ENCODE assay signal across 14 mouse cellular contexts in genomic region chr17:64241544-64242292, GRCm38 (mm10).
A peak's percentile ranks its signal among the peaks of the same experiment; 100 is the strongest.
DNase-seq lines count a peak whose midpoint lies in the region; ATAC-seq and TF ChIP-seq lines count a peak whose summit lies in the region.
"Had no signal": no experiment of that assay in that cellular context is flagged by ENCODE, and none has a peak within 500 bp of the region (broad histone marks: within the 10 kb centered on the region; RNA-seq: fewer than 3 reads in every experiment).

No protein-coding gene starts in this region.

- peak; percentile 3 for DNase-seq in embryonic facial prominence, embryonic 11.5 days (ENCODE audit: low spot score)
- DNase-seq in embryonic facial prominence, embryonic 10.5 days (ENCODE audit: low spot score): no peak
- DNase-seq in lung, embryonic 14.5 days: peak; percentile 76
- no peak for DNase-seq in lung, adult 2 months
- peak; percentile 9 to 25 for DNase-seq in layer of hippocampus, postnatal 14 days (ENCODE audit: low spot score in 2 of 2)
- no peak for DNase-seq in liver, postnatal 0 days
- no peak for DNase-seq in liver, embryonic 11.5 days (ENCODE audit: low spot score)
- DNase-seq: adrenal gland, adult 2 months; cerebellum, adult 11 months; gastrocnemius, postnatal 14 days; right cerebral cortex, postnatal 4 days had no signal

- no peaks in the 10 kb centered on the region for H3K36me3 ChIP-seq in embryonic facial prominence, embryonic 11.5 days (replicated peaks; ENCODE audit: control insufficient read depth, insufficient read depth, low read depth, low read length)
- H3K36me3 ChIP-seq in embryonic facial prominence, embryonic 10.5 days (replicated peaks): no peaks in the 10 kb centered on the region
- no peaks in the 10 kb centered on the region for H3K36me3 ChIP-seq in lung, embryonic 14.5 days (ENCODE audit: insufficient read depth)
- no peaks in the 10 kb centered on the region for H3K36me3 ChIP-seq in stomach, embryonic 16.5 days (ENCODE audit: control insufficient read depth, insufficient read depth, low read length)
- H3K36me3 ChIP-seq in liver, postnatal 0 days (replicated peaks; ENCODE audit: insufficient read depth, low read length): no peaks in the 10 kb centered on the region
- H3K36me3 ChIP-seq in liver, embryonic 11.5 days (ENCODE audit: control insufficient read depth, insufficient read depth, low read length): no peaks in the 10 kb centered on the region
- H3K36me3 ChIP-seq: embryonic facial prominence, embryonic 13.5 days; midbrain, embryonic 10.5 days had no signal

- H3K4me3 ChIP-seq in embryonic facial prominence, embryonic 11.5 days (ENCODE audit: low read depth, low read length): no peak overlapping the region
- no peak overlapping the region for H3K4me3 ChIP-seq in embryonic facial prominence, embryonic 10.5 days
- H3K4me3 ChIP-seq in lung, embryonic 14.5 days (ENCODE audit: low read depth, low read length): no peak overlapping the region
- no peak overlapping the region for H3K4me3 ChIP-seq in lung, adult 2 months (replicated peaks; ENCODE audit: extremely low read depth, low read depth, low read length)
- no peak overlapping the region for H3K4me3 ChIP-seq in stomach, embryonic 16.5 days (replicated peaks; ENCODE audit: low read length)
- H3K4me3 ChIP-seq in liver, postnatal 0 days (ENCODE audit: low read depth, low read length): no peak overlapping the region
- no peak overlapping the region for H3K4me3 ChIP-seq in liver, embryonic 11.5 days (ENCODE audit: low read depth, low read length)
- H3K4me3 ChIP-seq: embryonic facial prominence, embryonic 13.5 days; midbrain, embryonic 10.5 days had no signal

- H3K27me3 ChIP-seq in embryonic facial prominence, embryonic 11.5 days (ENCODE audit: control insufficient read depth, insufficient read depth, low read length): no peaks in the 10 kb centered on the region
- no peaks in the 10 kb centered on the region for H3K27me3 ChIP-seq in embryonic facial prominence, embryonic 10.5 days (replicated peaks; ENCODE audit: low read depth, poor library complexity, severe bottlenecking)
- H3K27me3 ChIP-seq in lung, embryonic 14.5 days (ENCODE audit: insufficient read depth, low read length): no peaks in the 10 kb centered on the region
- H3K27me3 ChIP-seq in stomach, embryonic 16.5 days (ENCODE audit: control insufficient read depth, insufficient read depth, low read length): no peaks in the 10 kb centered on the region
- no peaks in the 10 kb centered on the region for H3K27me3 ChIP-seq in liver, postnatal 0 days (ENCODE audit: insufficient read depth, low read length)
- no peaks in the 10 kb centered on the region for H3K27me3 ChIP-seq in liver, embryonic 11.5 days (replicated peaks; ENCODE audit: control insufficient read depth, insufficient read depth, low read length)

- no peak for TF ChIP-seq CTCF in lung, embryonic 14.5 days (IDR thresholded peaks at IDR 0.05; ENCODE audit: low read depth)
- no peak for TF ChIP-seq CTCF in lung, adult 2 months (IDR thresholded peaks at IDR 0.05; ENCODE audit: insufficient read depth, low read length)
- TF ChIP-seq CTCF in liver, postnatal 0 days (IDR thresholded peaks at IDR 0.05; ENCODE audit: low read depth): no peak

- no peak for TF ChIP-seq POLR2A in lung, adult 2 months (IDR thresholded peaks at IDR 0.05; ENCODE audit: borderline replicate concordance, extremely low read depth, low read depth, low read length)

- 75% methylated on average over 11 of the region's 11 CpGs for WGBS in embryonic facial prominence, embryonic 11.5 days
- WGBS in embryonic facial prominence, embryonic 10.5 days: 83% methylated on average over 11 of the region's 11 CpGs
- 54% methylated on average over 11 of the region's 11 CpGs for WGBS in lung, embryonic 14.5 days
- 70% methylated on average over 11 of the region's 11 CpGs for WGBS in lung, adult 2 months
- WGBS in stomach, embryonic 16.5 days: 50% methylated on average over 11 of the region's 11 CpGs
- WGBS in liver, postnatal 0 days (ENCODE audit: insufficient replicate concordance): 80% methylated on average over 11 of the region's 11 CpGs
- WGBS in liver, embryonic 11.5 days: 80% methylated on average over 11 of the region's 11 CpGs

- H3K4me1 ChIP-seq in embryonic facial prominence, embryonic 11.5 days (ENCODE audit: control insufficient read depth, insufficient read depth, low read length): no peaks in the 10 kb centered on the region
- peaks cover 18% of the 10 kb centered on the region for H3K4me1 ChIP-seq in embryonic facial prominence, embryonic 10.5 days
- no peaks in the 10 kb centered on the region for H3K4me1 ChIP-seq in lung, embryonic 14.5 days (ENCODE audit: insufficient read depth)
- H3K4me1 ChIP-seq in lung, adult 2 months (ENCODE audit: control insufficient read depth, insufficient read depth, low read length): no peaks in the 10 kb centered on the region
- peaks cover 7% of the 10 kb centered on the region for H3K4me1 ChIP-seq in stomach, embryonic 16.5 days (ENCODE audit: control insufficient read depth, insufficient read depth, low read length)
- H3K4me1 ChIP-seq in liver, postnatal 0 days (ENCODE audit: insufficient read depth): no peaks in the 10 kb centered on the region
- H3K4me1 ChIP-seq in liver, embryonic 11.5 days (replicated peaks; ENCODE audit: control insufficient read depth, insufficient read depth, low read length): no peaks in the 10 kb centered on the region
- H3K4me1 ChIP-seq: midbrain, embryonic 10.5 days had no signal

- H3K9me3 ChIP-seq in embryonic facial prominence, embryonic 11.5 days (replicated peaks; ENCODE audit: control insufficient read depth, low read length): no peaks in the 10 kb centered on the region
- H3K9me3 ChIP-seq in embryonic facial prominence, embryonic 10.5 days: no peaks in the 10 kb centered on the region
- no peaks in the 10 kb centered on the region for H3K9me3 ChIP-seq in lung, embryonic 14.5 days (ENCODE audit: low read depth, low read length)
- no peaks in the 10 kb centered on the region for H3K9me3 ChIP-seq in stomach, embryonic 16.5 days (replicated peaks; ENCODE audit: control insufficient read depth, low read length)
- H3K9me3 ChIP-seq in liver, postnatal 0 days (ENCODE audit: low read length): no peaks in the 10 kb centered on the region
- no peaks in the 10 kb centered on the region for H3K9me3 ChIP-seq in liver, embryonic 11.5 days (ENCODE audit: control insufficient read depth, low read length)
- H3K9me3 ChIP-seq: embryonic facial prominence, embryonic 13.5 days; midbrain, embryonic 10.5 days had no signal

- no peak for ATAC-seq in embryonic facial prominence, embryonic 11.5 days (replicated peaks; ENCODE audit: insufficient number of reproducible peaks, low FRiP score, low TSS enrichment, low read depth)
- peak; percentile 83 for ATAC-seq in lung, embryonic 14.5 days (ENCODE audit: insufficient read depth)
- ATAC-seq in stomach, embryonic 16.5 days (ENCODE audit: insufficient read depth, low FRiP score): peak; percentile 91
- ATAC-seq in liver, postnatal 0 days: no peak
- ATAC-seq in liver, embryonic 11.5 days (replicated peaks; ENCODE audit: low FRiP score): no peak

- H3K4me2 ChIP-seq in embryonic facial prominence, embryonic 11.5 days (ENCODE audit: low read depth, low read length): no peak overlapping the region
- H3K4me2 ChIP-seq in lung, embryonic 14.5 days: no peak overlapping the region
- H3K4me2 ChIP-seq in stomach, embryonic 16.5 days (ENCODE audit: low read depth, low read length): no peak overlapping the region
- H3K4me2 ChIP-seq in liver, postnatal 0 days (ENCODE audit: low read depth, low read length): no peak overlapping the region
- no peak overlapping the region for H3K4me2 ChIP-seq in liver, embryonic 11.5 days
- H3K4me2 ChIP-seq: embryonic facial prominence, embryonic 13.5 days had no signal

- H3K9ac ChIP-seq in embryonic facial prominence, embryonic 11.5 days (replicated peaks; ENCODE audit: low read length): no peak overlapping the region
- no peak overlapping the region for H3K9ac ChIP-seq in lung, embryonic 14.5 days
- H3K9ac ChIP-seq in stomach, embryonic 16.5 days (ENCODE audit: low read length): no peak overlapping the region
- H3K9ac ChIP-seq in liver, postnatal 0 days (replicated peaks): no peak overlapping the region
- no peak overlapping the region for H3K9ac ChIP-seq in liver, embryonic 11.5 days (ENCODE audit: low read depth, low read length)
- H3K9ac ChIP-seq: embryonic facial prominence, embryonic 13.5 days had no signal

- TF ChIP-seq EP300 in liver, postnatal 0 days (IDR thresholded peaks at IDR 0.05; ENCODE audit: low read depth): no peak

- H3K27ac ChIP-seq in embryonic facial prominence, embryonic 11.5 days (replicated peaks; ENCODE audit: low read depth, low read length): no peak overlapping the region
- no peak overlapping the region for H3K27ac ChIP-seq in embryonic facial prominence, embryonic 10.5 days (replicated peaks)
- 0 out of 2 replicates have a peak overlapping the region, but pooled peaks have one; percentile 18 for H3K27ac ChIP-seq in lung, embryonic 14.5 days (ENCODE audit: low read depth)
- H3K27ac ChIP-seq in stomach, embryonic 16.5 days (ENCODE audit: low read length): peak overlapping the region; percentile 90
- H3K27ac ChIP-seq in liver, postnatal 0 days (ENCODE audit: low read depth): no peak overlapping the region
- no peak overlapping the region for H3K27ac ChIP-seq in liver, embryonic 11.5 days (ENCODE audit: low read depth, low read length)
- H3K27ac ChIP-seq: embryonic facial prominence, embryonic 13.5 days; midbrain, embryonic 10.5 days had no signal

Comparison
In these comparisons a context has a peak if more than half of its experiments do, and no peak if none do; other contexts are left out.
1. DNase-seq: peak in embryonic facial prominence, embryonic 11.5 days (single experiment), lung, embryonic 14.5 days (single experiment) and layer of hippocampus, postnatal 14 days (2 of 2); none in embryonic facial prominence, embryonic 10.5 days (single experiment), lung, adult 2 months (single experiment), liver, postnatal 0 days (single experiment) and liver, embryonic 11.5 days (single experiment).
2. ATAC-seq: peak in lung, embryonic 14.5 days (single experiment) and stomach, embryonic 16.5 days (single experiment); none in embryonic facial prominence, embryonic 11.5 days (single experiment), liver, postnatal 0 days (single experiment) and liver, embryonic 11.5 days (single experiment).
3. H3K27ac ChIP-seq: peak in lung, embryonic 14.5 days (single experiment) and stomach, embryonic 16.5 days (single experiment); none in embryonic facial prominence, embryonic 11.5 days (single experiment), embryonic facial prominence, embryonic 10.5 days (single experiment), liver, postnatal 0 days (single experiment) and liver, embryonic 11.5 days (single experiment).